Mouse (Mus musculus) cerebellum, postnatal 14 days (tissue): ENCODE data around the gene Actr10.

Experiments used
- DNase-seq, 2 experiments: peaks; one replicate each; pipeline ENCODE4 v3.0.0; 2021; ENCODE audit warnings: mixed read lengths in 2 of 2

Actr10 gene

DNA sequence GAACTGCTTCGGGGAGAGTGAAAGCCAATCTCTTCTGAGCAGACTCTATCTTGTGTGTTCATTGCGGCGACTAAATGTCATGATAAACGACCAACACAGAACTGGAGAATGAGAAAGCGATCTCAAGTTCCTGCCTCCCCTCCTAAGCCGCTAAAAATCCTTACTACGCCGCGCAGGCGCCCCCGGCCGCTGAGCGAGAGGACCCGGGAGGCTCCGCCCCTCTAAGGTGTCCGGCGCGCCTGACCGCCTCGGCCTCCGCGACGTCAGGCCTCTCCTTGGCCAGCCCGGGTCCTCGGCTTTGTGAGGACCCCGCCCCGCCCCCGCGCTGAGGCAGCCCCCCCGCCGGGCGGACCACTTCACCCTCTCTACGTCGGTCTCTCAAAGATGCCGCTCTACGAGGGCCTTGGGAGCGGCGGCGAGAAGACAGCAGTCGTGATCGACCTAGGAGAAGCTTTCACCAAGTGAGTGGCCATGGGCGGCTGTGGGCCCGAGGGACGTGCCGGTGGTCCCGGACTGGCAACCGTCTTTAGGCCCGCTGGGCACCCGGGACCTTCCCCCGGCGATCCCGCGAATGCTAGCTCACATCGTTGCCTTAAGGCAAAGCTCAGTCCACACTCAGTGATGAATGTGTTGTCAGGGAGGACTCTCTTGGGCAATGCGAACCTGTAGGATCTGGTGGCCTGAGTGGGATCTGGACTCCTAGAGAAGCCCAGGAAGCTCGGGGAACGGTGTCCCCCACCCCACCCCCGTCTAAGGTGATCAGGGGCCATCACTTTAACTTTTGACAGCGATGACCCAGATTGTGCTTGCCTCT lies at the start of gene Actr10:
Gene Actr10, plus strand, starts transcription at position 287 of the 814 bp plus-strand sequence.
- peak; percentile 97 for DNase-seq

DNA sequence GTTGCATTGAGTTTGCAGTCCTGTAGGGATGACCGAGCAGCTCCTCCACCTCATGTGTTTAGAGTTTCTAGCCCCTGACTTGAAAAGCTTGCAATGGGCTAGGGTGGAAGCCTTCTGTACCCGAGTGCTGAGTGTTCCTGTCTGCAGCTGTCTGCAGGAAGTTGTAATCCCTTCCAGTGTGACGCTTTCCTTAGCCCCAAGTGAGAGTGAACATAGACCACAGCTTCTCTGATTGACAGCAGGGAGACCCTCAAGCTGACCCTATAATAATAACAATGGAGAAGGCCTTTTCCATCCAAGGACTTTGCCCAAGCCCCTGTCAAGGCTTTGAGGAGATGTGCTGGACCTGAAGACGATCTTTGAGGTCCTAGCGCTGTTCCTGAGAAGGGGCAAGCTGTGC lies 47.3 kb upstream of the Actr10 start:
- no peak for DNase-seq

DNA sequence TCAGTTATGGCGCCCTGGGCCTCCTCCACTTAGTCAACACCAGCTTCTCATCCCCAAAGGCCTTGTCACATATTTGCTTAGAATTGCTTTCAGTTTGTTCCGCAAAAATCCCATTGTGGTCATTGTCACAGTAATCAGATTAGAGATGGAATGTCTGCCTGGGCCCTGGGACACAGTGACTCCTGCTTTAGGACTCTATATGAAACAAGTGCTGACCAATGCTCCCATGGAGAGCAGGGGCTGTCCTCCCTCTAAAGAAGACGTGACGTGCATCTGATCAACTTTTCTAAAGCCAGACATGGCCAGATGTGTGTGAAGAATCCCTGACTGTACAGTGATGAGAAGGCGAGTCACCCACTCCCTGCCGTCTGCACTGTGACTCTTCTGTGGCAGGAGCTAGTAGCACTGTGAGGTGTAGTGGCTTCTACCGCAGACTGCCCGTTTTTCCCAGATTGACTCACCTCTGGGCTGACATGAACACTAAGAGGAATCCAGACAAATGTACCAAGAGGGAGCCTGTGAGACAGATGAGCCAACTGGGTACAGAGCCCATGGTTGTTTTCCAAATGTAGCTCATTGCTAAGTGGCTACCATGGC lies 46.7 kb upstream of the Actr10 start:
- DNase-seq, result no peak

DNA sequence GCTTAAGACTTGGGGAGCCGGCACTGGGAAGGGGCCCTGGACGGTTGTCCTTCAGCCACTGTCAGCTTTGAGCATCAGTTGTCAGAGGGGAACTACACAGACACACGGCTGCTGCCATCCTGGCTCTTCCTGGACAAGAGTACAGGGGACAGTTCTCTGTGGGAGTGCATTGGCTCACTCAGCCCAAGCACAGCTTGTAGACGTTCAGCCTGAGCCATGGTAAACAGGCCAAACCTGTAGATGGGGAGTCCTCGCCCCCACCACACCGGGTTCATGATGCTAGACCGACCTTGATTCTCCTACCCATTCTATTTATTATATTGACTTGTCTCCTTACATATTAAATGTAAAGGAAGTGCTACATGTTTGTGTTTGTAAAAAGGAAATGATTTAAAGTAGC lies 42.4 kb upstream of the Actr10 start:
- DNase-seq, result peak; percentile 45 to 65

DNA sequence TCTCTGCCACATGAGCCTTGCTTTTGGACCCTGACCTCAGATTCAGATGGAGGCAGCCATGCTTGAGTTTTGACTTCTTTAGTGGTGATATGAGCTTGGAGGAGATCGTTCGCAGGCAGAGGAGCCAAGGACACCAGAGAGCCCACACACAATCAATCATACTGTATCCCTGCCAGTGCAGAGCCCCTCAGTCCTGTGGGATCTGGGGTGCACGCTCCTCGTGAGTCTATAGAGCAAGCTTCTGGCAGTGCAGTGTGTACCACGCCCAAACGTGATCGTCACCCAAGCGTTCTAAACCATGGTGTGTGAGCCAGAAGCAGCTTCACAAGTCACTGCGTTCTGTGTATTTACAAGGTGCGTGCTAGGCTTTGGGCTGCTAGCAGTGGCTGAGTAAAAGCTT lies 41.6 kb upstream of the Actr10 start:
- DNase-seq, result no peak

DNA sequence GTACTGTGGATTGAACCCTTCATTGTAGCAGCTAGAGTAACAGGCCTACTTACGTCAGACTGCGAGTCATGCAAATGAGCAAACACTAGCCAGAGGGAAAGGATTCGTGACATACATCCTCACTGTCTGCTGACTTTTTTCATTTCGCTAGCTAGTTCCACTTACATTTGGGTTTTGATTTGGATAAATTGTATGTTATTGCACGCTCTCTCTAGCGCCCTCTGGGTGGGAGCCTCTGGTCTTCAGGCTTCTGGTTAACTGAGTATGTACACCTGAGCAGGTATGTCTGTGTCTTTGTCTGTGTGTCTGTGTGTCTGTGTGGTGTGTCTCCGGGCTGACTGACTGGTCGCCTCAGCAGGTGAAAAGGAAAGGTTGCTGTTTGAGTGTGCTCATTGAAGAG lies 40.2 kb upstream of the Actr10 start:
- peak in 1 of 2 experiments; percentile 61 for DNase-seq

DNA sequence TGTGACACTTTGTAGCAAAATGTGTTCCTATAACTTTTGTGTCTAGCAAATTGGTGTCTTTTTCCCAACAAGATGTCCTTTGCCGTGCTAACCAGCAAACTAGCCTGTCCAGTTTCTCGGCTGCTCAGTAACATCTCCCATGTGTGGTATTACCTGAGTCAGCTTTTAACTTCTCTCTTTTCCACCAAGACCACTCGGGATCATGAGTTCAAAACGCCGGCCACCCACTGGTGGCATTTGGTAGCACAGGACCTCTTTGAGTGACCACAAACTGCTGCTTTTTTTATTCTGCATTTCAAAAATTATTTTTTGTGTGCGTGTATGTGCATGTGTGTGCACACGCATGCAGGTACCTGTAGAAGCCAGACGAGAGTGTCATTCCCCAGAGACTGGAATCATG lies 39.2 kb upstream of the Actr10 start:
- peak in 1 of 2 experiments; percentile 55 for DNase-seq

DNA sequence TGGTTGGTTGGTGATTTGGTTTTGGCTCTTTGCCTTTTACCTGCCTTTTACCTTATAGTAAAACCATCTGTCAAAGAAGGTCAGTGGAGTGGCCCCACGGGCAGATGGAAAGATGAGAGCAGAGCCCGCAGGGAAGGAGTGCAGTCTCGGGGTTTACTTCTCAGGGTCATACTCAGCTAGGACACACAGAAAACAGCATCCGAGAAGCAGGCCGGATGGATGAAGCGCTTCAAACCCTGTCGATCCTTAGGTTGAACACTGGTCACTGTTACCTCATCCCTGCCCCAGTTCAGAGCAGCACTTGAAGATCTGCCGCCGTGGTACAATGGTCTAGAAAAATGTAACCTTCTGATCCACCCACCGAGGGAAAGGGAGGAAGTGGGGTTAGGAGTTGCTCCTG lies 33.2 kb upstream of the Actr10 start:
- DNase-seq, result peak in 1 of 2 experiments; percentile 1

DNA sequence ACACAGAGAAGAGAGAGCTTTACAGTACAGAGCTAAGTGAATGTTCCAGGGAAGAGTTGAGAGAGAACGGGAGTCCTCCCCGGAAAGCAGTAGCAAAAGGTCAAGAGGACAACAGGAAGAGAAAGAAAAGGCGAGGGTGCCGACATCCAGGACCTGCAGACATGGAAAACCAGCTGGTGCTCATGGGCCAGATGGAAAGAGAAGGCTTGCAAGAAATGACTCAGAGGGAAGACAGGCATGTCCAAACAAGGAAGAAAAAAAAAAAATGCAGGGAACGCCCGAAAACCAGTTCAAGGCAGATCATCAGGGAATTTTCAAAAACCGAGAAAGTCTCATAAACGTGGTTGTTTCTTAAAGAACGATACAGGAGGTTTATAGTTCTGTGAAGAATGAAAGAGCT lies 30.8 kb upstream of the Actr10 start:
- DNase-seq, result no peak

DNA sequence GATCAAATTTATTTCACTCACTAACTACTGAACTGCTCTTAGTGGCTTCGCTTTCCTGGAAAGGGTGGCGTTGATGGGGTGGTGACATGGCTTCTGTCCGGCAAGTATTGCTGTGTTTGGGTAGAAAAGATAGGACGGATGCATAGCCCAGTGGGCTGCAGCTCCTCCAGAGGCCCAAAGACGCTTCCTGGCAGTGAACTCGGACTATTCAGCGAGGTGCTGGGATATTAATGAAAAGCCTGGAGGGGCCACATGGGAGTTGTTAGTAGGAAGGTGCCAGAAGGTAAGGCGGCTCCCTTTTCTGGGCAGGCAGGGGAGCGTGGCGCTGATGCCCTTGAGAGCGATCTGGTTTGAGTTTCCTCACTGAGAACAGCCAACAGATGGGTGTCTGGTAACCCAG lies 30.0 kb upstream of the Actr10 start:
- no peak for DNase-seq

DNA sequence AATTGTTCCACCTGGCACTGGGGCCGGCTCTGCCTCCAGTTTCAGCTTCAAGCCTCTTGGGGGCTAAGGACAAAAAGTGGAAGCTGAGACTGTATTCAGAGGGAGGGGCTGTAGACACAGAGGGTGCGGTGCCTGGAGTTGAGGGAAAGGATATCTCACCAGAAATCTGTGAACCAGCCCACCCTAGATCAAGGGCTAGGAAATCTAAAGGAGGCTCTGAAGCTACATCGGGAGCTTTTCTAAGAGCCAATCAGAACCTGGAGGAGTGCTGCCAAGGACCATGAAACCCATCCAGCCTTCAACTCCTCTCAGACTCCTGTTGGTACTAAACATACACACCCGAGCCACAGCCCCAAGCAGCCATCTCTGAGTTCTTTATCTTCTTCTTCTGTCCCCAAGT lies 29.6 kb upstream of the Actr10 start:
- no peak for DNase-seq

DNA sequence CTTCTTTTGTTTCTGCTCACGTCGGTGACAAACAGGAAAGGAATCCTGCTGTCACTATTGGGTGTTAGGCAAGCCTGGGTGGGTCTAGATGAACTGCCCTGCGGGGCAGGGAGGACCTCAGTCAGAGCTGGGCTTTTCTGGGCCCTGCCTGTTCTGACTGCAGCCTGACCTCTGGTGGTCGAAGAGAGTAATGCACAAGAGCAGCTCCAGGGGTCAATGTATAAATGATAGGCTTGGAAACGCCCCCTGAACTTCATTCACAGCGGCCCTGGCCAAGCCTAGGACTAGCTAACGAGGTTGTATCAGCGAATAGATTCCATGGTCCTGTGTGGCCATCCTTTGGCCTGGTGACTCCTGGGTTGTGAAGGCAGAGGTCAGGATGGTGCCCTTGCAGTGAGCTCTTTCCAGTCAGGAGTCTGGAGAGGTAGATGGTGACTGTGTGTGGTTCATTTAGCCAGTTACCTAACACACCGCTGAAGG lies 27.4 kb upstream of the Actr10 start:
- peak; percentile 90 to 91 for DNase-seq

DNA sequence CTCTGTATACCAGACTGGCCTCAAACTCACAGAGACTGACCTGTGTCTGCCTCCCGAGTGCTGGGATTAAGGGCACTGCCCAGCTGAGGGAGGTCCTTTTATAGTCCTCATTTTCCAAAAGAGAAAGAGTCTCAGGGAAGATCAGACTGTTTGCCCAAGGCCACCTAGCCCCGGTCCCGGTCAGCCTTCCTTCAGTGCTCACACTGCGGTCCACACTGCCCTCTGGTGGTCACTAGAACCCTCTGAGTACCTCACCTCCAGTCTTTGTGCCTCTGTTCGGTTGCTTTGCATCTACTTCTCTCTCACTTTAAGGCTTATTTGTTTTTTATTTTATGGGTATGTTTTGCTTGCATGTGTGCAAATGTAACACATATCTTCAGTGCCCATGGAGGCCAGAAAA lies 26.6 kb upstream of the Actr10 start:
- peak; percentile 94 to 96 for DNase-seq

DNA sequence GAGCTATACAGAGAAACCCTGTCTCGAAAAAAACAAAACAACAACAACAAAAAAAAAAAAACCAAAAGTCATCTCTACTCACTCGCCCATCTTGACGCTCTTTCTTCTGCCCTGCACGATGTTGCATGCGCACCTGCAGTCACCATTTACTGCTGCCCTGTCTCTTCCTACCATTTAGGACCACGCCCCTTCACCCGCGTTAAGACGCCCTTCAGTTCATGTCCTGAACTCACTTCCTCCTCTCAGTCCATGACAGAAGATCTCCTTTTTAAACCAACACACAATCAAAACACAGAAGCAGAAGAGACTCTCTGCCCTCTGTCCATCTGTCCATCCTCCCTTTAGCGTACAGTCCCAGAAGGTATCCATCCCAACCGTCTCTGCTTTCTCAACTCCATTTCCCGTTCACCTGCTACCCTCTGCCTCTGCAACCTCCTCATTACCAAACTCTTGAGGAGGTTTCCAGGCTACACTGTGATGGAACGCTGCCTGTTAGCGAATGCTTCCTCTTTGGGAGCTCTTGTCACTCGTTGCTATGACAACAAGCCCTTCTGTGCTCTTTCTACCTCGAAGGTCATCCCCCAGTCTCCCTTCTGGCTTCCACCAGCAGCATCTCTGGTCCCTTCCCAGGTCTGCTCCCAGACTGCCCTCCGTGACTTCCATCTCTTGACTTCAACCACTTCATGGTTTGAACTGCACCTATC lies 25.8 kb upstream of the Actr10 start:
- no peak for DNase-seq

DNA sequence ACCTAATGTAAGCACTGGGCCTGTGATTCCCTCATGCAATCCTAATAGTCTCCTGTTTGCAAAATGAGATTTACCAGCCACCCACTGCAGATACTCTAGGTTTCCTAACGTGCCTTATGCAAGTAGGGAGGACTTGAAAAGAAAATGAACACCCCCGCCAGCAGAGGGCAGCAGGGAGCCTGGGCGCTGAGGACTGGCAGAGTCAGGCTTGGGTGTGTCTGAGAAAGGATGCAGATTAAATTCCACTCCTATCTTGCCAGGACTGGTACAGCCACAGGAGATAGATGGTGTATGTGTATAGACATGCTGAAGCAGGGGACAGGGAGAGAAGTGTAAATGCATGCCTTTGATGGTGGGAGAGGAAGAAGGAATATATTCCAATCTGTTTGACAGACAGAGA lies 24.2 kb upstream of the Actr10 start:
- DNase-seq, result peak in 1 of 2 experiments; percentile 65

DNA sequence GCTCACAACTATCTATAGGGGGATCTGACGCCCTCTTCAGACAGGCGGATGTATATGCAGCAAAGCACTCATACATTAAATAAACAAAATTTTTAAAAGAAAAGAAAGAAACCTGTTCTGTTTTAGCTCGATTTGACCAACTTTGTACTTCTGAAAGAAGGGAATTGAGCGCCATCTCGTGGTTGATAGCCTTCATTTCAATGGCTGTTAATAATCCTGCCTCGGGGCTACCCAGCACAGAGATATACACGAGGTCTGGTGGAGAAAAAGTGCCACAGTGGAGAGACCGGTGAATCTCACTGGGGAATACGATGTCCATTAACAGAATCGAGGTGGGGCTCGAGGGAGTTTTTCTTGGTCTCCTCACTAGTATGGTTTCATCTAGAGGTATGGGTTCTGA lies 23.3 kb upstream of the Actr10 start:
- peak; percentile 63 to 76 for DNase-seq

DNA sequence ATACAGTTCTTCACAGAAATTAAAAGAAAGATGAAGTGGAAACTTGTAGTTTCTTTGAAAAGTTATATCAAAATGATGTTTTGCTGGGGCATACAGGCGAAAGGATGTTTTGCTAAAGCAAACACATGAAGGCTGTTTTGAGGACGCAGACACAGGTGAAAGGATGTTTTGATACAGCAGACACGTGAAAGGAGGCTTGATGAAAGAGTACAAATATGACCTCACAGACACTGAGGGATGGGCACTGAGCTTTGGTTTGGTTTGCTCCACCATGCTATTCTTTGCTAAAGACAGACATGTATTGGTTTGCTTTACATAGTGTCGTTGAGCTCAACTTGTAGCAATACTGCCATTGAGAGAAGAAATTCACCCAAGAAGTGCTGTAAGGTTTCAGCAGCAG lies 7.9 kb upstream of the Actr10 start:
- no peak for DNase-seq

DNA sequence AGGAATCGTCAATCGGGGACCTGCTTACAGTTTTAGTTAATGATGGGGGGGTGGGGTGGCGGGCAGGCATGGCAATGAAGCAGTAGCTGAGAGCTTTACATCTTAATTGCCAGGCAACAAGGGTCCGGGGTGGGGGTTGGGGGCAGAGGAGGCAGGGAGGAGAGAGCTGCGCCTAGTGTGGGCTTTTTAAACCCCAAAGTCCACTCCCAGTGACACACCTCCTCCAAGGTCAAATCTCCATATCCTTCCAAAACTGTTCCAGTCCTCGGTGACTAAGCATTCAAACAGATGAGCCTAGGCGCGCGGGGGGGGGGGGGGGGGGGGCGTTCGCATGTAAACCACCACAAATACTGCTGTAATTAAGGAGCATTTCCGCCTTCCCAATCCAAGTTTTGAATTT lies 507 bp upstream of the Actr10 start:
- DNase-seq, result peak; percentile 32 to 52

DNA sequence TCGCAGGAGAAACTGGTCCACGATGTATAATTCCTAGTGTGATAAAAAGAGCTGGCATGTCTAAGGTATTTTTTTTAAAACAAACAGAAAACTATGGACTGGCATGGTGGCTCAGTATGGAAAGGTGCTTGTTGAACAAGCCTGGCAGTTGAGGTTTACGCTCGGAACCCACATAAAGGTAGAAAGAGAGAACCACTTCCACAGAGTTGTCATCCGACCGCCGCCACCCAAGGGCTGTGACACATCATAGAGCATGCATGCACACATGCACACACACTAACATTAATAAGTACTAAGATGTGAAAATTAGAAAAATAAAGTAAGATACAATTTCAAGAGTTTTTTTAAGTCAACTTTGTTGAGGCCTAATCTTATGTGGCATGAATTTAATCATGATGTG lies 3.1 kb downstream of the Actr10 start:
- no peak for DNase-seq

DNA sequence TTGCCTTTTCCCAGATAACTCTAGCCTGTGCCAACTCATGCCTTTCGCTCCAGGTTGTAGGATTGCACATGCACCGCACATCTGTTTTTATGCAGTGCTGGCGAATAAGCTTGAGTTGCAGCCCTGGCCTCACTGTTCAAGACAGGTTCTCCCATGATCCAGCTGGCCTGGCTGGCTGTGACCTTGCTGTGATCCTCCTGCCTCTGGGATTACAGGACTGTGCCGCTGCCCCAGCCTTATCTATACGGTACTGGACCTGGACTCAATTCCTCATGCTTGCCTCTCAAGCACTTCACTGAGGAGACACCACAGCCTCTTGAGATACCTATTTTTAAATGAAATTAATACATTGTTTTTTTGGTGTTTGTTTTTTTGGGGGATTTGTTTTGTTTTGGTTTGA lies 6.5 kb downstream of the Actr10 start:
- DNase-seq, result no peak

DNA sequence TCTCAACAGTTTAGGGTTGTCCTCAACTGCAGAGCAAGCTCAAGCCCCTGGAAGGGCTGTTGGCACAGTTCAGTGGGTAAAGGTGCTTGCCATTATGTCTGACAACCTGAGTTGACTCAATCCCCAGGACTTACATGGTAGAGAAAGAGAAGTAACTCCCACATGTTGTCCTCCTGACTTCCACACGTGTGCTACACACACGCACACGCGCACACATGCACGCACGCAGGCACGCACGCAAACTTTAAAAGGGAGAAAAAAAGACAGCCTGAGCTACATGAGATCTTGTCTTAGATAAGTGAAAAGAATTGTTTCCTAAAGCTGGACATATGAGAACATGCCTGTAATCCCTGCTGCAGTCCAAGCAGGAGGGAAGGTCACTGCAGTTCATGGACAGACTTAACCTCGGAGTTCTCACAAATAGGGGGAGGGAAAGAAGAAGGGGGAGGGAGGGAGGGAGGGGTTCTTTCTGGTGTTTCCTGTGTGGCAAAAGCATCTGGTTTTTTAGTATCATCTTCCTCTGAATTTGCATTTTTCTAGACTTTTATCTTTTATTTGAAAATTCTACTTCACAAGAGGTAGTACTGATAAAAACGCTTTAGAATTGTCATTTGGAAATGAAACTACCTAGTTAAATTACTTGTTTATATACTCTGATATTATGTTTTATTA lies 9.1 kb downstream of the Actr10 start:
- DNase-seq, result no peak

DNA sequence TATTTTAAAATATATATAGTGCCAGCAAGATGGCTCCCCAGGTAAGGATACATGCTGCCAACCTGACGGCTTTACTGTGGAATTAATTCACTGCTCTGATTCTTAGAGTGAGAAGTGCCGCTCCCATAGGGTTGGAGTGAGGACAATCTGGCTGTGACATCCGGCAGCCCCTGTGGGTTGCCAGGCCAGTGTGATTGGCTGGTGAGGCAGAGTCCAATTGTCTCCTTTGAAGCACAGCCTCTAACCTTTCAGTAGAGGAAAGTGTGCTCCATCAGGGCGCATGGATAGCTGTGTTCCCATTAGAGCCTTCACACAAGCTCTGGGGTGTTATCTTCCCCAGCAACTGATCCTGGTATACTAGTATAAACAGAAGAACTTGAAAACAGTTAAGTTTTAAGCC lies 21.0 kb downstream of the Actr10 start:
- DNase-seq, result no peak

DNA sequence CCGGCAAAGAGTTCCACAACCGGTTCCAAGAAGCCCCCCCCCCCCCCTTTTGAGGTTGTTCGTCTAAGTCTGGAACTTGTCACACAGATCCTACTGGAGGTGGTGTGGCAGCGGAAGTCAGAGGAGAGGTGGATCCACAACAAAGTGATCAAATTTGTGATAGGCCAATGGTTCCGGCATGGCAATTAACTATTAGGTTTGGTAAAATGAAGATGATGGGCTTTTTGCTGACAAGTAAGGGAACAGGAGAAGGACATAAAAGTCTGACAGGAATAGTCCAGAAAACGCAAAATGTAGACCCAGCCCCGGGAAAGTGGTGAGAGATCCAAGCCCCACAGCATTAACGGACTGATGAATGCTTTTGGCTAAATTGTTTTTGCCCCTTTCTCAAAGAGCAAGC lies 29.9 kb downstream of the Actr10 start:
- no peak for DNase-seq
